Mouse (Mus musculus) erythroblast, embryonic 14.5 days (primary cell): ENCODE measurements around the gene Cdk18.

Source experiments
- GATA1 ChIP-seq: IDR thresholded peaks from 2 replicates; pipeline ENCODE4 v1.6.1; 2012; ENCODE audit warnings: low read length, inconsistent platforms, mixed read lengths
- TAL1 ChIP-seq: IDR thresholded peaks from 3 replicates; pipeline ENCODE4 v1.6.1; 2012; ENCODE audit warnings: low read length, inconsistent platforms, mixed read lengths

DNA sequence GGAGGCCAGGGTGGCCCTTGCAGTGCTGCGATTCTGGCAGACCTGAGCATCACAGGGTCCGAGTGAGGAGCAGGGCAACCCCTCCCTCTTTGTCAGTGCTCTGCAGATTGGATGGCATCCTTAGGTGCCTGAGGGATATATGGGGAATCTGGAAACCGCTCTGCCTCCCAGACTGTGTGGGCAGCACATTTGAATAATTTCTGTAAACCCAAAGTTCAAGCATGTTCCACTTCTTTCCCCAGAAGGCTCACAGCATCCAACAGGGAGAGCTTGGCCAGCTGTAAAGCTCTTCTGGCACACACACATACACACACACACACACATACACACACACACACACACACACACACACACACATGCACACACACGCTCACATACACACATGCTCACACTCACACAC, 4.2 kb upstream of the Cdk18 start:
- no peak for TF ChIP-seq GATA1
- no peak for TF ChIP-seq TAL1
